Mouse (Mus musculus) c-Kit-negative CD71-positive TER-119-positive erythroid progenitor cells, embryonic 14.5 days (primary cell): ENCODE results near the gene Urod.

Source experiments
- DNase-seq: peaks from one replicate; pipeline ENCODE4 v3.0.0-alpha.2; 2013; ENCODE audit warnings: low read depth, low spot score

Urod gene

DNA sequence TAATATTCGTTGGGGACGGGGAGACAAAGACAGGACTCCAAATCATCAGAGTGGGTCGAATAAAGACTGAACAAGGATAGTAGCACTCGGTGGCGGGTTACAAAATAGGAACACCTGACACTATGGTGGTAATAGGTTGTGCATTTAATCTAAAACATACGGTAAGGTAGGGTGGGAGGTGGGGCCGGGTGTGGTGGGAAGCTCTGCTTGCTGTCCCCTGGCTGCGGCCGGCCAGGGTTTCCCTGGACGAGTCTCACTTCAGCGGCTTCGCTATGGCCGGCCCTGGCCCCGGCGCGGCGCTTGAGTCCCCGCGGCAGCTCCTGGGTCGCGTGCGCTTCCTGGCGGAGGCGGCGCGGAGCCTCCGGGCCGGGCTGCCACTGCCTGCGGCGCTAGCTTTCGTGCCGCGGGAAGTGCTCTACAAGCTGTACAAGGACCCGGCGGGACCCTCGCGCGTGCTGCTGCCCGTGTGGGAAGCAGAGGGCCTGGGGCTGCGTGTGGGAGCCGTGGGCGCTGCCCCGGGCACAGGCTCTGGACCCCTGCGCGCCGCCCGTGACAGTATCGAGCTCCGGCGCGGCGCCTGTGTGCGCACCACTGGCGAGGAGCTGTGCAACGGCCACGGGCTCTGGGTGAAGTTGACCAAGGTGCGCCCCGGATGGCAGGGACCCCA, 1.1 kb upstream of the Urod start, which contains the start of gene Hectd3:
Gene Hectd3 (plus strand): TSS at position 187 of the 667 bp plus-strand sequence.
- DNase-seq, result peak; percentile 71

DNA sequence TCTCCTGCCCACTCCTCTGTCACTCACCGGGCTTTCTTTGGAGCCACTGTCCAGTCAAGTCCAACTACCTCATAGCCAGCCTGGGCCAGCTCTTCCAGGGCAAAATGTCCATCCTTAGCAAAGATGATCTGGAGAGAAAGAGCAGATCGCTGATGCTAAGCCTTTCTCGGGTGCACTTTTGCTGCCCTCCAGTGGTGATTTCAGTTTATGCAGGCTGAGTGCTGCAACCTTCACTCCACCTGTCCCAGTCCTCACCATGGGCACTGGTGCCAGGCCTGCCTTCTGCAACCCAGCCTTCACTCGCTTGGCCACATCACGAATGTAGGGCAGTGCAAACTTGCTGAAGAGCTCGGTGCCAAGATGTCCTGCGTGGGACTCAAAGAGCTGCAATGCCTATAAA, 2.8 kb downstream of the Urod start:
- peak; percentile 69 for DNase-seq

DNA sequence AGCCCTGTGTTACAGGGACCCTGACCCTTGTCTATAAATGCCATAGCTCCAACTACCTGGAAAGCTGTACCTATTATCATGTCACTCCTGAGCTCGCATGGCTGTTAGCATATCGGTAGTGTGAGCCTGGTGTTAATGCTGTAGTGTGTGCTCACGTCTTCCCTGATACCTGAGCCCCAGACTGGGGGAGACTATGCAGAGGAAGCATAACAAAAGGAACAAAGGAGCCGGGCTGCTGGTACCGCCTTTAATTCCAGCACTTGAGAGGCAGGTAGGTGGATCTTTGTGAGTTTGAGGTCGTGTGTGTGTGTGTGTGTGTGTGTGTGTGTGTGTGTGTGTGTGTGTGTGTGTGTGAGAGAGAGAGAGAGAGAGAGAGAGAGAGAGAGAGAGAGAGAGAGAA, 4.5 kb downstream of the Urod start:
- DNase-seq, result no peak

DNA sequence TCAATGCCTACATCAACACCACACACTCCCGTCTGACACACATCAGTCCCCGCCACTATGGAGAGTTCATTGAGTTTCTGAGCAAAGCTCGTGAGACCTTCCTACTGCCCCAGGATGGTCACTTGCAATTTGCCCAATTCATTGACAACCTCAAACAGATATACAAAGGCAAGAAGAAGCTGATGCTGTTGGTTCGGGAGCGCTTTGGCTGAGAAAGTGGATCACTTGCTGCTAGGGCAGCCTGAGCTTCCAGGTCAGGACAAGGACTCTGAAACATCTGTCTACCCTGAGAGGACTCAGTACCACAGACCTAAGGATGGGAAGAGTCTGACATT, 7.1 kb downstream of the Urod start:
- no peak for DNase-seq

DNA sequence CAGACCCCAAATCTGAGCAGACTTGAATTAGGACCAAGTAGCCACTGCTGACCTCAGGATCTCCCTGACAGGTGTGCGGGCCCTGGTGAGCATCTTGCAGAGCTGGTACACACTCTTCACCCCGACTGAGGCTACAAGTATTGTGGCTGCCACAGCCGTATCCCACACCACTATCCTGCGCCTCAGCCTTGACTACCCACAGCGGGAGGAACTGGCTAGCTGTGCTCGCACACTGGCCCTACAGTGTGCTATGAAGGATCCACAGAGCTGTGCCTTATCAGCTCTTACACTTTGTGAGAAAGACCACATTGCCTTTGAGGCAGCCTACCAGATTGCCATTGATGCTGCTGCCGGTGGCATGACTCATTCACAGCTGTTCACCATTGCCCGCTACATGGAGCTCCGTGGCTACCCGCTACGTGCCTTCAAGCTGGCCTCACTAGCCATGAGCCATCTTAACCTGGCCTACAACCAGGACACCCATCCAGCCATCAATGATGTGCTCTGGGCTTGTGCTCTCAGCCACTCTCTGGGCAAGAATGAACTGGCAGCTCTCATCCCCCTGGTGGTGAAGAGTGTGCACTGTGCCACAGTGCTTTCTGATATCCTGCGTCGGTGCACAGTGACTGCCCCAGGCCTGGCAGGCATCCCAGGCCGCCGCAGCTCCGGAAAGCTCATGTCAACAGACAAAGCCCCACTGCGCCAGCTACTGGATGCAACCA, 7.7 kb downstream of the Urod start:
- DNase-seq, result no peak

DNA sequence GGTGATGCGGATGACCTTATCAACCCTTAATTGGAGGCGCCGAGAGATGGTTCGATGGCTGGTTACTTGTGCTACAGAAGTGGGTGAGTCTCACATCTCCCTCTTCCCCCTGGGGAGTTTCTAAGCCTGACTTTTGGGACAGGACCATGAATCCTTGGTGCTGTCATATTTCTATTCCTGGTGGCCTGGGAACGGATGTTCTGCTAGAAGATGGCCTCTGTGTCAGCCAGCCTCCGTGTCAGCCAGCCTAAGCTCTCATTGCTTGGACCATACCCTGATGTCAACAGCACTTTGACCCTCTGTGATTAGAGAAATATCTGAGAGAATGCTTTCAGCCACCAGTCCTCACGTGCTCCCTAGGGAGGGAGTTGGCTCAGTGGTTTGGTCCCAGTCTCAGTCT, 8.5 kb downstream of the Urod start:
- DNase-seq, result no peak

DNA sequence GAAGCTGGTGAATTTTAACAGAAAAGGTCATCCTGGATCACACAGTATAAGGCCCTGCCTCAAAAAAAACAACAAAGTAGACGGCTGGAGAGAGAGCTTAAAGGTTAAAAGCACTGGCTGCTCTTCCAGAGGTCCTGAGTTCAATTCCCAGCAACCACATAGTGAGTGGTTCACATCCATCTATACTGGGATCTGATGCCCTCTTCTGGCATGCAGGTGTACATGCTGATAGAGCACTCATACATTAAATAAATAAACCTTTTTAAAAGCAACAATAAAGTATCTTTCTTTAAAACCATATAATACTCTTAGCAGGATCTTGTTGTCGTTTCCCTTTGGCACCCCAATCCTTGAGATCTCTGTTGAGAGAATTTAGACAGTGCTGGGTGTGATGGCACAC, 17.7 kb downstream of the Urod start:
- no peak for DNase-seq

DNA sequence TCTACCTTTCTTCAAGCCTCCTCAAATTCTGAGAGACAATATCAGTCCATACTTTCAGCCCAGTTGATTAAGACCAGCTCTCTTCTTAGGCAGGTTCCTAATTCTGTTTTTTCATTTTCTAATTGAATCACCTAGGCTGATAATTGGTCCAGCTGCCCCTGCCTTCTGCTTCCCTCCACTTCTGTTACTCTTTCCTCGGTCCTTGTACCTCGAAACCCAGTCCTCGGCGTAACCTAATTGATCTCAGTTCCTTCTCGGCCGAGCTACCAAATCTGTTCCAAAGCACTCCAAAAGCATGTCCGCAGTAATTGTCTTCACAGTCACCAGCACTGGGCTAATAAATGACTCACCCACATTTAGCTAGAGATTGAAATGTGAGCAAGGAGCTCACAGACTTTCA, 39.3 kb downstream of the Urod start:
- DNase-seq, result no peak

DNA sequence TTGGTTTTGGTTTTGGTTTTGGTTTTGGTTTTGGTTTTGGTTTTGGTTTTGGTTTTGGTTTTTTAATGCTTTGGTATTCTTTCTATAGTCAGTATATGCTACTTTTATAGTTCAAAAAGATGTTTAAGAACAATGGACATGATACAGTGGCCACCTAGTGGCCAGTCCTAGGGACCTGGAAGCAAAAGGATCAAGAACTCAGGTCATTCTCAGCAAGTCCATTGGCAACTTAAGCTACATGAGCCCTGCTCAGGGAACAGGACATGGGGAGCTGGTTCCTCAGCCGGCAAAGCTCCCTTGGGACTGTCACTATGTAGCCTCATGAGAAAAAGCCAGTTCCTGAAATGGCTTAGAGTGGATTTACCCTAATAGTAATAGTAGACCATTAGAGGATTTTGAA, 42.6 kb downstream of the Urod start:
- no peak for DNase-seq

DNA sequence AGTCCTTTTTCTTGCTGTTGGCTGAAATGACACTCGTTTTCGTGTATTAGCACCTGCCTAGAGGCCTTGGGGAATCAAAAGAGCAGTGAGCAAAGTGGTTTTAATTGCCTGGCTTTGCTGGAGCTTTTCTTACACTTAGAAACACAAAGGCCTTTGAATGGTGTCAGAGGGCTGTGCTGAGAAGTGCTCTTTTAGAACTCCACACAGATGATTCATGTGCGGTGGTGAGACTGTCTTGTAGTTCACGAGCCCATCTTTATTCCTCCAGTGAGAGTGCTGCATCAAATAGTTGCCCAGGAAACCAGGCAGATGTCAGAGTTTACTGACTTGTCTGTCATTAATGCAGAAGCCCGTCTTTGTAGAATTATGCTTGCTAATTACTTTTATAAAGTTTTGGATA, 50.2 kb downstream of the Urod start:
- DNase-seq, result no peak

DNA sequence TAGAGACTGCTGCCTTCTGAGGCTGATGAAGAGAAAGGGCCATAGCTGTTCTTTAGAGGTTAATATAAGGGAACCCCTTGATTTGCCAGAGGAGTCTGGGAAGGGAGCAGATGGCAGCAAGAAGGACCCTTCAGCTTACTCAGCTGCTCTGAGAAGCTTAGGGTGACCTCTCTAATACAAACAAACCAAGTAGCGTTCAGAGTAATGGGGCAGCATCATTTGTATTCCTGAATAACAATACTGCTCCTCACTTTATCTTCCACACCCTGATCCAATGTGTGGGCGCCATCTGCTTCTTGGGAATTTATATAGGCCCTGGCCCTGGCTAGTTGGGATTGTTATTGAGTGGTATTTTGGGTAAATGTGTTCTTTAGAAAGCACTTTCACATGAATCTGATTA, 51.5 kb downstream of the Urod start:
- DNase-seq, result no peak
